Mouse (Mus musculus) kidney, adult 2 months (tissue): ENCODE measurements at regions not wholly inside any gene's neighbourhood (a gene's known extent, or its start where the extent isn't known, plus 50 kb on each side); places are given as distances from the start of the nearest gene placed in this dataset.

Experiments
- CTCF ChIP-seq: fragments of 200-500 bp; conservative IDR thresholded peaks from 2 replicates; pipeline ENCODE4 v1.5.1; 2011; ENCODE audit warnings: low read depth, mild to moderate bottlenecking, control low read depth, low read length, moderate library complexity, mixed read lengths; ENCODE audit not compliant: insufficient read depth, insufficient read length
- POLR2A ChIP-seq: fragments of 200-500 bp; IDR thresholded peaks from one replicate; pipeline ENCODE4 v1.6.1; 2011; ENCODE audit warnings: low read depth, low read length, control low read depth

DNA sequence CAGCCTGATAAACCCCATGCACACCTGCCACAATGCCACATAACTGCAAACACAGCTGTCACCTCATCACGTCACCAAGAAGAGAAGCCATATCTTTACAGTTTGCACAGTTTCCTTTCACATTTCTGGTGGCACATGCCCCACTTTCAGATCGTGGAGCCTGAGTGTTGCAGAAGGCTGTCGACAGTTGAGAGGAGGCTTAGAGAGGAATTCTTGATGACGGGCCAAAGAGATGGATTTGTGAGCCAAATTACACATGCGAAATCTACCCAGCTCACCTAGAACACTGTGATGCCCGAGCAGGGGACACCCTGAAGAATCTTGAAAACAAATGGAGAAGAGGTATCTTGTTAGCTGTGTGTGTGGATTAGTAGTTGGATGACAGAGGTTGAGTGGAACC, 77.4 kb downstream of the Cmpk2 start:
- no peak for TF ChIP-seq CTCF
- no peak for TF ChIP-seq POLR2A
